Comparison of ENCODE assay signal across 8 mouse cellular contexts in genomic region chr9:116174481-116175461, GRCm38 (mm10). TPM values are rescaled to one million over a fixed set of nuclear protein-coding genes. Genes with fewer than 3 reads are reported as not detected.
DNase-seq lines count a peak whose midpoint lies in the region; ATAC-seq and TF ChIP-seq lines count a peak whose summit lies in the region.

Gene Tgfbr2 (minus strand): TSS chr9:116175360.

- peaks cover 9% of the 10 kb centered on the region; the same call in 1 of the 2 replicates for H3K27me3 ChIP-seq in forebrain, postnatal 0 days (ENCODE audit: insufficient read depth, low read length)
- H3K27me3 ChIP-seq in lung, embryonic 16.5 days (ENCODE audit: control insufficient read depth, insufficient read depth, low read depth, low read length), result no peaks in the 10 kb centered on the region

- DNase-seq in brain, adult 2 months (ENCODE audit: low read depth, low spot score), result peak; percentile 62
- DNase-seq in forebrain, postnatal 0 days, result peak; percentile 43
- peak; percentile 85 to 90 for DNase-seq in heart, postnatal 36 days
- peak; percentile 32 to 38 for DNase-seq in layer of hippocampus, adult 2 months (ENCODE audit: low spot score in 2 of 2)
- peak; percentile 89 for DNase-seq in thymus, postnatal 0 days (ENCODE audit: low spot score)

- TF ChIP-seq POLR2A in olfactory bulb, adult 2 months (IDR thresholded peaks at IDR 0.05; ENCODE audit: insufficient read depth, low read depth, low read length), result peak; percentile 48; the same call in 1 of the 2 replicates

- no peaks in the 10 kb centered on the region for H3K36me3 ChIP-seq in forebrain, postnatal 0 days (ENCODE audit: insufficient read depth)
- no peaks in the 10 kb centered on the region for H3K36me3 ChIP-seq in lung, embryonic 16.5 days (ENCODE audit: control insufficient read depth, insufficient read depth, low read length)

- peak within 1 kb of the TSS; percentile 54 for H3K4me3 ChIP-seq in forebrain, postnatal 0 days (ENCODE audit: low read depth, low read length)
- peak within 1 kb of the TSS; percentile 71 for H3K4me3 ChIP-seq in layer of hippocampus, adult 2 months
- H3K4me3 ChIP-seq in lung, embryonic 16.5 days (ENCODE audit: low read length), result peak within 1 kb of the TSS; percentile 79
- peak within 1 kb of the TSS; percentile 61 for H3K4me3 ChIP-seq in olfactory bulb, adult 2 months (ENCODE audit: insufficient read depth, low read depth, low read length)

- H3K4me2 ChIP-seq in forebrain, postnatal 0 days (ENCODE audit: low read depth), result peak within 1 kb of the TSS; percentile 98
- peak within 1 kb of the TSS; percentile 86 for H3K4me2 ChIP-seq in lung, embryonic 16.5 days (ENCODE audit: low read depth, low read length)

- intact Hi-C loops in heart, postnatal 36 days (cut with DNase I), result loop anchor here (2.0 to 5.0 kb wide), 3 partner anchors 58 to 210 kb away; no protein-coding TSS in a partner anchor

- WGBS in forebrain, postnatal 0 days, result 2% methylated on average over 90 of the region's 90 CpGs
- under 1% methylated on average over 81 of the region's 90 CpGs for WGBS in lung, embryonic 16.5 days
- 2% methylated on average over 90 of the region's 90 CpGs for whole genome bisulfite sequencing in olfactory bulb, adult 2 months

- TF ChIP-seq CTCF in forebrain, postnatal 0 days (IDR thresholded peaks at IDR 0.05; ENCODE audit: low read depth), result no peak
- peak; percentile 42 for TF ChIP-seq CTCF in layer of hippocampus, adult 2 months (conservative IDR thresholded peaks at IDR 0.05)
- no peak for TF ChIP-seq CTCF in olfactory bulb, adult 2 months (IDR thresholded peaks at IDR 0.05; ENCODE audit: insufficient read depth, low read depth, low read length)

- H3K4me1 ChIP-seq in forebrain, postnatal 0 days (ENCODE audit: insufficient read depth), result no peaks in the 10 kb centered on the region
- peaks cover 24% of the 10 kb centered on the region for H3K4me1 ChIP-seq in lung, embryonic 16.5 days (replicated peaks; ENCODE audit: control insufficient read depth, insufficient read depth, low read length)
- H3K4me1 ChIP-seq in olfactory bulb, adult 2 months (ENCODE audit: control insufficient read depth, insufficient read depth, low read length), result peaks cover 9% of the 10 kb centered on the region; the same call in 1 of the 2 replicates

- peak; percentile 81 for ATAC-seq in CD4-positive, CD25-positive, alpha-beta regulatory T cell, adult 4 months
- peak; percentile 66 for ATAC-seq in forebrain, postnatal 0 days
- ATAC-seq in lung, embryonic 16.5 days (ENCODE audit: low read depth), result peak; percentile 92

- H3K27ac ChIP-seq in forebrain, postnatal 0 days (ENCODE audit: low read depth, low read length), result peak within 1 kb of the TSS; percentile 62; the same call in 1 of the 2 replicates
- peak within 1 kb of the TSS; percentile 95 for H3K27ac ChIP-seq in layer of hippocampus, adult 2 months
- peak within 1 kb of the TSS; percentile 98 for H3K27ac ChIP-seq in lung, embryonic 16.5 days (ENCODE audit: low read length)
- H3K27ac ChIP-seq in olfactory bulb, adult 2 months (ENCODE audit: insufficient read depth, low read depth, low read length), result peak within 1 kb of the TSS; percentile 16; the same call in 1 of the 2 replicates

- peak within 1 kb of the TSS; percentile 56 for H3K9ac ChIP-seq in forebrain, postnatal 0 days
- H3K9ac ChIP-seq in lung, embryonic 16.5 days (ENCODE audit: low read length), result peak within 1 kb of the TSS; percentile 98

- H3K9me3 ChIP-seq in forebrain, postnatal 0 days (ENCODE audit: low read length), result no peaks in the 10 kb centered on the region
- H3K9me3 ChIP-seq in lung, embryonic 16.5 days (ENCODE audit: control insufficient read depth, low read length), result no peaks in the 10 kb centered on the region

RNA-seq across cellular contexts. Expression of gene Tgfbr2, which starts in this region (rescaled TPM):
- polyA plus RNA-seq in CD4-positive, CD25-positive, alpha-beta regulatory T cell, adult 4 months (2017; shearing (Covaris generic)), result 10 to 100 TPM; 24.3 to 26.3 TPM
- 13.9 and 20.8 TPM in 2 replicates for total RNA-seq in forebrain, postnatal 0 days (2014; rRNA removed)
- polyA plus RNA-seq in forebrain, postnatal 0 days (2015; fragmentation: Nextera tagmentation; extraction: Ambion mirVana), result 6.3 and 6.5 TPM in 2 replicates
- 10 to 100 TPM; 37.0 to 38.3 TPM for total RNA-seq in heart, postnatal 36 days (2021)
- total RNA-seq in layer of hippocampus, adult 2 months (2021), result 10 to 100 TPM; 10.7 to 11.7 TPM
- polyA plus RNA-seq in lung, embryonic 16.5 days (2015; fragmentation: Nextera tagmentation; extraction: Ambion mirVana), result 58.0 and 58.2 TPM in 2 replicates
- not detected in 2 replicates for polyA plus RNA-seq in olfactory bulb, adult 2 months (2012; ENCODE audit: insufficient read depth, insufficient read length, low replicate concordance, missing spikeins)
- polyA plus RNA-seq in thymus, postnatal 0 days (2015; fragmentation: Nextera tagmentation; extraction: Ambion mirVana), result 21.0 and 22.0 TPM in 2 replicates

Comparison
In these comparisons a context has a peak if more than half of its experiments do, and no peak if none do; other contexts are left out.
1. Peak in every context shown above with its lines: DNase-seq, ATAC-seq, H3K4me3 ChIP-seq and H3K27ac ChIP-seq.
2. DNase-seq: peak in every context shown above with its lines; median percentile 89 in thymus, postnatal 0 days; 88 in heart, postnatal 36 days; 62 in brain, adult 2 months; 43 in forebrain, postnatal 0 days; 35 in layer of hippocampus, adult 2 months.
3. H3K27ac ChIP-seq: peak in every context shown above with its lines; median percentile 98 in lung, embryonic 16.5 days; 95 in layer of hippocampus, adult 2 months; 62 in forebrain, postnatal 0 days; 16 in olfactory bulb, adult 2 months.